Mouse (Mus musculus) 416B (cell line): ENCODE results near the gene Lemd2.

Experiments used
- DNase-seq: peaks from one replicate; pipeline ENCODE4 v3.0.0; 2011; ENCODE audit warnings: low read depth

Gene Lemd2

GRCm38 (mm10) chr17:27227258-27227657, 23.0 kb upstream of the Lemd2 start:
- no peak for DNase-seq

GRCm38 (mm10) chr17:27226701-27227100, 22.4 kb upstream of the Lemd2 start:
- DNase-seq = no peak

GRCm38 (mm10) chr17:27225801-27226200, 21.5 kb upstream of the Lemd2 start:
- DNase-seq = no peak

GRCm38 (mm10) chr17:27223821-27224220, 19.6 kb upstream of the Lemd2 start:
- DNase-seq = no peak

- DNase-seq = no peak
Observed at GRCm38 (mm10) chr17:27221562-27221961, 17.3 kb upstream of the Lemd2 start.

GRCm38 (mm10) chr17:27218916-27219315, 14.6 kb upstream of the Lemd2 start:
- no peak for DNase-seq

- no peak for DNase-seq
Observed at GRCm38 (mm10) chr17:27218364-27218763, 14.1 kb upstream of the Lemd2 start.

GRCm38 (mm10) chr17:27212768-27213525, 8.7 kb upstream of the Lemd2 start:
- DNase-seq = peak; percentile 17

GRCm38 (mm10) chr17:27212006-27212405, 7.7 kb upstream of the Lemd2 start:
- DNase-seq = no peak

- DNase-seq = peak; percentile 71
Observed at GRCm38 (mm10) chr17:27207113-27207707, 2.9 kb upstream of the Lemd2 start.

- no peak for DNase-seq
Observed at GRCm38 (mm10) chr17:27203358-27204074, 753 bp downstream of the Lemd2 start.

- peak; percentile 80 for DNase-seq
Observed at GRCm38 (mm10) chr17:27202919-27203357, 1.3 kb downstream of the Lemd2 start.

GRCm38 (mm10) chr17:27201981-27202380, 2.3 kb downstream of the Lemd2 start:
- peak; percentile 57 for DNase-seq

GRCm38 (mm10) chr17:27200801-27201200, 3.5 kb downstream of the Lemd2 start:
- DNase-seq = no peak

GRCm38 (mm10) chr17:27199864-27200263, 4.4 kb downstream of the Lemd2 start:
- no peak for DNase-seq

GRCm38 (mm10) chr17:27199205-27199604, 5.1 kb downstream of the Lemd2 start:
- no peak for DNase-seq

- no peak for DNase-seq
Observed at GRCm38 (mm10) chr17:27196206-27196605, 8.1 kb downstream of the Lemd2 start.

GRCm38 (mm10) chr17:27194258-27195185, 9.7 kb downstream of the Lemd2 start:
- no peak for DNase-seq

GRCm38 (mm10) chr17:27191804-27192203, 12.5 kb downstream of the Lemd2 start:
- DNase-seq = no peak

GRCm38 (mm10) chr17:27191189-27191588, 13.1 kb downstream of the Lemd2 start:
- no peak for DNase-seq

- DNase-seq = peak; percentile 45
Observed at GRCm38 (mm10) chr17:27189640-27190216, 14.5 kb downstream of the Lemd2 start.
